Mouse (Mus musculus): ENCODE data around the gene Slc8b1. TPM values are rescaled to one million over a fixed set of nuclear protein-coding genes. Genes with fewer than 3 reads are reported as not detected.

Gene Slc8b1
- total and polyA plus RNA-seq, 2 experiments from 2014 or later: 2.5 to 3.7 TPM

GRCm38 (mm10) chr5:120574469-120575063, 63.6 kb downstream of the Slc8b1 start:
- no peaks in the 10 kb centered on the region for H3K9me3 ChIP-seq (ENCODE audit: low read length)
- WGBS: 71% methylated on average over 10 of the region's 10 CpGs
- H3K27ac ChIP-seq: no peak overlapping the region
- no peak for DNase-seq (ENCODE audit: low spot score)
- no peak for TF ChIP-seq CTCF (IDR thresholded peaks at IDR 0.05; ENCODE audit: low read depth)
- no peak overlapping the region for H3K4me3 ChIP-seq (ENCODE audit: low read length)
- peaks cover 27% of the 10 kb centered on the region; the same call in 1 of the 2 replicates for H3K4me1 ChIP-seq (ENCODE audit: insufficient read depth, low read length)
- no peak for ATAC-seq
- H3K4me2 ChIP-seq (ENCODE audit: low read depth, low read length): no peak overlapping the region
- H3K9ac ChIP-seq (replicated peaks; ENCODE audit: low read length): no peak overlapping the region
- H3K36me3 ChIP-seq (ENCODE audit: insufficient read depth, low read length): no peaks in the 10 kb centered on the region
- no peaks in the 10 kb centered on the region for H3K27me3 ChIP-seq (ENCODE audit: insufficient read depth, low read length)

DNA sequence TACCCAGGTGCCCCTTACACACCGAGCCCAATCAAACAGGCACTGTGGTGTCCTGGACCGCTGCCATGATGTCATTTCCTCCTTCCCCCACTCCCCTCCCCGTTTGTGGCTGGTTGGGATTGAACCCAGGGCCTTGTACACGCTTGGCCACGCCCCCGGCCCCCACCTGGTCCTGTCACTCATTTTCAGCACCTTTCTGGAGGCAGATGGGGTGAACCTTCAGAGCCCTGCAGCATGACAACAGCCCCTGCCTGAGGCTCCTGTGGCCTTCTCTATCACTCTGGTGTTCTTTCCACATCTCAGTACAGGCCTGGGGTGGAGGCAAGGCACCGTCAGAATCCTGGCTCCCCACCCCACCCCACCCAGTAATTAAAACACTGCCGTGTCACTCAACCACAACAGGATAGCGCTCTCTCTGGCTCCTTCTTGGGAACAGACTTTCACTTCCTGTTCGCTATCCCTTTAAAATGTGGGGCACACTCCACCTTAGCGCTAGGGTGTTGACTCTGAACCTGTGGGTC, 65.9 kb downstream of the Slc8b1 start:
- H3K36me3 ChIP-seq (ENCODE audit: insufficient read depth, low read length): peaks cover 2% of the 10 kb centered on the region; the same call in 1 of the 2 replicates
- H3K9ac ChIP-seq (replicated peaks; ENCODE audit: low read length): no peak overlapping the region
- WGBS: 75% methylated on average over 11 of the region's 11 CpGs
- H3K4me2 ChIP-seq (ENCODE audit: low read depth, low read length): no peak overlapping the region
- H3K4me1 ChIP-seq (ENCODE audit: insufficient read depth, low read length): peaks cover 18% of the 10 kb centered on the region
- ATAC-seq: no peak
- no peaks in the 10 kb centered on the region for H3K27me3 ChIP-seq (ENCODE audit: insufficient read depth, low read length)
- DNase-seq (ENCODE audit: low spot score): no peak
- no peak overlapping the region for H3K27ac ChIP-seq
- no peak for TF ChIP-seq CTCF (IDR thresholded peaks at IDR 0.05; ENCODE audit: low read depth)
- H3K4me3 ChIP-seq (ENCODE audit: low read length): no peak overlapping the region
- H3K9me3 ChIP-seq (ENCODE audit: low read length): no peaks in the 10 kb centered on the region

GRCm38 (mm10) chr5:120577935-120578441, 67.0 kb downstream of the Slc8b1 start:
- Histone ChIP-seq H3K9ac (replicated peaks; ENCODE audit: low read length) (no peak overlapping the region), H3K9me3 (ENCODE audit: low read length) (no peaks in the 10 kb centered on the region), H3K36me3 (ENCODE audit: insufficient read depth, low read length) (peaks cover 6% of the 10 kb centered on the region), H3K4me2 (ENCODE audit: low read depth, low read length) (no peak overlapping the region), H3K4me1 (ENCODE audit: insufficient read depth, low read length) (peaks cover 18% of the 10 kb centered on the region), H3K27ac (no peak overlapping the region), H3K4me3 (ENCODE audit: low read length) (no peak overlapping the region), H3K27me3 (ENCODE audit: insufficient read depth, low read length) (no peaks in the 10 kb centered on the region)
- DNase-seq (ENCODE audit: low spot score) (no peak), ATAC-seq (no peak)
- 53% methylated on average over 10 of the region's 10 CpGs for WGBS
- TF ChIP-seq CTCF (IDR thresholded peaks at IDR 0.05; ENCODE audit: low read depth): peak; percentile 44

- no peak for TF ChIP-seq CTCF (IDR thresholded peaks at IDR 0.05; ENCODE audit: low read depth)
- DNase-seq (ENCODE audit: low spot score): no peak
- H3K4me1 ChIP-seq (ENCODE audit: insufficient read depth, low read length): peaks cover 18% of the 10 kb centered on the region
- no peak overlapping the region for H3K4me3 ChIP-seq (ENCODE audit: low read length)
- no peak for ATAC-seq
- H3K27ac ChIP-seq: peak overlapping the region; percentile 70; the same call in 1 of the 2 replicates
- peaks cover 12% of the 10 kb centered on the region for H3K36me3 ChIP-seq (ENCODE audit: insufficient read depth, low read length)
- H3K9ac ChIP-seq (replicated peaks; ENCODE audit: low read length): no peak overlapping the region
- 47% methylated on average over 12 of the region's 12 CpGs for WGBS
- no peak overlapping the region for H3K4me2 ChIP-seq (ENCODE audit: low read depth, low read length)
- H3K9me3 ChIP-seq (ENCODE audit: low read length): no peaks in the 10 kb centered on the region
- H3K27me3 ChIP-seq (ENCODE audit: insufficient read depth, low read length): no peaks in the 10 kb centered on the region
These were observed 67.6 kb downstream of the Slc8b1 start for GRCm38 (mm10) chr5:120578504-120579081.

DNA sequence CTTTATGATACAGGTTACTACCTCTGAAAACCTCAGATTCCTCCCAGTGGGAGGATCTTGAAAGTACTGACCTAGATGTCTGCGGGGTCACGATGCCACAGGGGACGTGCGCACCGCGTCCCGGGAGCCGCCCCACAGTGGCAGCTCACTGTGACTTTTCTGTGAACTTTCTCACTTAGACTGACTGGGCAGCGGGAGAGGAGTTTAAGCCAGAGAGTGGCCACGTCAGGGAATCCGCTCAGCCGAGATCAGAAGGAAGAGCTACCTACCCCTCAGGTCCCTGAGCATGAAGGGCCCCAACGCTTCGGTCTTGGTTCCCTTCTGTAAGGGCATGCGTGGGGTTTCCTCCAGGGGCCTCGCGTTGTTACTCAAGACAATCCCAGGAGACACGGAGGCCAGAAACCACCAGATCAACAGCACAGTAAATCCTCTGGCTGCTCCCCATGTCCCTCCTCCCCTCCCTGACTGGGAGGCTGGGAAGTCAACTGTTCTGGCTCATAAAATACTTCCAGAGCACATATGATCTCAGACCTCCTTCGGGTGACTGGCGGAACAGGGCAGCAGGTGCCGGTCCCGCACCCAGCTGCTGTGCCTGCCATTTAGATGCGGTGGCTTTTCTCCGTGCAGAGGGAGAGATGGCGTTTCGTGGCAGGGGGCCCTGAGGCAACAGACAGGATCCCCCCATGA, 68.4 kb downstream of the Slc8b1 start:
- DNase-seq (ENCODE audit: low spot score) (peak; percentile 61), ATAC-seq (peak; percentile 61)
- TF ChIP-seq CTCF (IDR thresholded peaks at IDR 0.05; ENCODE audit: low read depth): no peak
- Histone ChIP-seq H3K36me3 (ENCODE audit: insufficient read depth, low read length) (peaks cover 12% of the 10 kb centered on the region), H3K9me3 (ENCODE audit: low read length) (no peaks in the 10 kb centered on the region), H3K27ac (peak overlapping the region; percentile 70), H3K27me3 (ENCODE audit: insufficient read depth, low read length) (no peaks in the 10 kb centered on the region), H3K4me1 (ENCODE audit: insufficient read depth, low read length) (peaks cover 18% of the 10 kb centered on the region), H3K4me3 (ENCODE audit: low read length) (no peak overlapping the region), H3K9ac (replicated peaks; ENCODE audit: low read length) (peak overlapping the region; percentile 30; the same call in 1 of the 2 replicates), H3K4me2 (ENCODE audit: low read depth, low read length) (peak overlapping the region; percentile 13; the same call in 1 of the 2 replicates)
- WGBS: 39% methylated on average over 26 of the region's 26 CpGs

DNA sequence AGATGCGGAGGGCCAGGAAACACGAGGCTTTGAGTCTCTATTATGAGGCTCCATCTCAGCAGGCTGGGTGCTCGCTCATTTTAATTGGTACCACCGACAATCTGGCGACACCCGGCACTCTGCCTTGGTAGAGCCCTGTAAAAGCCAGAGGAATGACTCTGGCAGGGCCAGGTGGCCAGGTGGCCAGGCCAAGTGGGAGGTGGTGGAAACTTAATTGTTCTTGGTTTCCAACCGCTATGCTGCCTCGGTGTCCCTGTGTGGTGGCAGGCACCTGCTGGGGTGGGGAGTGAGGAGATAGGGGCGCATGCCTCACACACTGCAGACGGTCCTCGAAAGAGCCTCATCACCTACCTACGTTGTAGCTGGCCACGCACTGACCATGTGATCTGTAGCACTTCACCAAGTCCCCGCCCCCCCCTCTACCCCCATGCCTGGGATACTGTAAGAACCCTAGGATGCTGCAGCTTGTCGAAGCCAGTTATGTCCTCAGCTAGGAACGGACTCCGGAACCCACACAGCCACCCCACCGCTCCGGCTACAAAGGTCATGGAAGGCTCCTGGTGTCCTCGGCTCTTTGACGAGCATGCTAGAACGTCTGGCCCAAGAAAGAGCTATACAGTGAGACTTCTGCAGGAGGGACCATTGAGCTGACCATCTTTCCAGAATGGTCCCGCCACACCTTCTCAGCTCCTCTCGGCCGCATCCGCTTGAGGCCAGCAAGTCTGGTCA, 69.1 kb downstream of the Slc8b1 start:
- Histone ChIP-seq H3K9ac (replicated peaks; ENCODE audit: low read length) (peak overlapping the region; percentile 30; the same call in 1 of the 2 replicates), H3K27me3 (ENCODE audit: insufficient read depth, low read length) (no peaks in the 10 kb centered on the region), H3K27ac (peak overlapping the region; percentile 70), H3K36me3 (ENCODE audit: insufficient read depth, low read length) (peaks cover 12% of the 10 kb centered on the region), H3K4me1 (ENCODE audit: insufficient read depth, low read length) (peaks cover 16% of the 10 kb centered on the region), H3K9me3 (ENCODE audit: low read length) (no peaks in the 10 kb centered on the region), H3K4me2 (ENCODE audit: low read depth, low read length) (no peak overlapping the region), H3K4me3 (ENCODE audit: low read length) (no peak overlapping the region)
- DNase-seq (ENCODE audit: low spot score) (no peak), ATAC-seq (peak; percentile 59)
- no peak for TF ChIP-seq CTCF (IDR thresholded peaks at IDR 0.05; ENCODE audit: low read depth)
- WGBS: 69% methylated on average over 26 of the region's 26 CpGs

Measured in hindbrain, postnatal 0 days (tissue).